Mouse (Mus musculus) right cerebral cortex, postnatal 25 days (tissue): ENCODE data around the gene Cryba4.

ENCODE experiments used
- DNase-seq: peaks from one replicate; pipeline ENCODE4 v3.0.0; 2022

The Cryba4 gene

DNA sequence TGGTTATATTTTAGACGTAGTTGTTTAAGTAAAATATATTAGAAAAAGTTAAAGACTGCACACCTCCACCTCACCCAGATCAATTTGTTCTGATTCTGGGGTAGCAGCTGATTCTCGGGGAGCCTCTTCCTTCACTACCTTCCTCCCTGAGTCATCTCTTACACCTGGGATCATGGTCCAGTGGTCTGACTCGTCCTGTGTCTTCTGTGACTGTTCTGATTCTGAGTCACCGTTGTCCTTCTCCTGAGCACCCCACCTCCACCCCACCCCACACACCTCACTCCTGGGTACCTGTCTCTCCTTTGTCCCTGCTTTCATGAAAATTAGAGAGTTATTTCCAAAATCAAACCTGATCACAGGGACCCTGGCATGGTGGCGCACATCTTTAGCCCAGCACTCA, 12.8 kb upstream of the Cryba4 start:
- DNase-seq: no peak

DNA sequence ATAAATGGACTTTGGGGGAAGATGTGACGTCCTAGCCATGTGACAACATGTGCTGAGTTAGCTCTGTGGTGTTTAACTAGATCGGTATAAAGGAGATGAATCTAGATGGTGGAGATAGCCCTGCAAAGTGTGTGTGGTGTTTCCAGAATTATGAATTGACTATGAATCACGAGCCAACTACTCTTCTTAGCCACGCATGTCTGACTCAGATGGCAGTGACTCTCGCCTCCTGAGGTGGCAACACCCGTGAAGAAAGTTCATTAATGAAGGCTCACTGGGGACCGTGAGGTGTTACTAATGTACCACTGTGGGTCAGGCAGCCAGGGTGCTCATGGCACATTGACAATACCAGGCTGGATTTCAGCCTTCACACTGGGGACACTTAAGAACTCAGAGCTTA, 11.8 kb upstream of the Cryba4 start:
- no peak for DNase-seq

- DNase-seq: no peak
Observed at GRCm38 (mm10) chr5:112260818-112261217, 8.5 kb upstream of the Cryba4 start.

- no peak for DNase-seq
Observed at GRCm38 (mm10) chr5:112259862-112260650, 7.7 kb upstream of the Cryba4 start.

- DNase-seq: no peak
Observed at GRCm38 (mm10) chr5:112257896-112258295, 5.6 kb upstream of the Cryba4 start.

GRCm38 (mm10) chr5:112256457-112256856, 4.1 kb upstream of the Cryba4 start:
- no peak for DNase-seq

GRCm38 (mm10) chr5:112255426-112255825, 3.1 kb upstream of the Cryba4 start, which contains the start of gene Crybb1:
Crybb1 (plus strand) TSS chr5:112255815.
- peak; percentile 65 for DNase-seq

DNA sequence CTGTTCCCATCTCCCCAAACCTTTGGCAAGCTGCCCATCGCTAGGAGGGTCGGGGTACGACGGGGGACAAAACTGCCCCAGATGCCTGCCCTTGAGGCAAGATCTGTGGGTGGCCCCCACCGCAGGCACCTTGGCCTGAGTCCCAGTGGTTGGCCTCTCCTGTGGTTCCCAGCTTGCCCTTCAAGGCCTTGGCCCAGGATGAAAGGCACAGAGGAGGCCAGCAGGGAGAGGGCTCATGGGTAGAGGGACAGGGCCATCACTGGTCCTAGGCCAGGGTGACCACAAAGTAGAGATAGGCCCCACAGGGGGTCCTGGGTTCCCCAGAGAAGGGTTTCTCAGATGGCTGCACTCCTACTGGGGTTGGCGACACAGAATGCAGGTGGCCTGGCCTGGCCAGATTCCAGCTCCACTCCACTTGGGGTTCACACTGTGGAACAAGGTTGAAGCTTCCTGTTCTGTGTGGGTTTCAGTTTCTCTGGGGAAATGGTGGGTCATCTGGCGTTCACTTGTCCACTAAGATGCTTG, 2.0 kb upstream of the Cryba4 start:
- DNase-seq: peak; percentile 51

- DNase-seq: no peak
Observed at GRCm38 (mm10) chr5:112253169-112253568, 851 bp upstream of the Cryba4 start.

GRCm38 (mm10) chr5:112249106-112249505, 3.2 kb downstream of the Cryba4 start:
- DNase-seq: no peak

GRCm38 (mm10) chr5:112247399-112247798, 4.9 kb downstream of the Cryba4 start:
- DNase-seq: no peak

GRCm38 (mm10) chr5:112244890-112245615, 7.3 kb downstream of the Cryba4 start:
- no peak for DNase-seq

DNA sequence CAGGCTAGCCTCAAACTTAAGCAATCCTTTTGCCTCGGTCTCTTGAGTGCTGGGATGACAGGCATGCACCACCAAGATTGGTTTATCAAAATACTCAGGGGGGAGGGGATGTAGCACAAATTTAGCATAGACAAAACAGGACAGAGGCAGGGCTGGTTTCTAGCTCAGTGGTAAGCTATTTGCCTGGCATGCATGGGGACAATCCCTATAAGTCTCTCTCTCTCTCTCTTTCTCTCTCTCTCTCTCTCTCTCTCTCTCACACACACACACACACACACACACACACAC, 8.1 kb downstream of the Cryba4 start:
- DNase-seq: no peak

DNA sequence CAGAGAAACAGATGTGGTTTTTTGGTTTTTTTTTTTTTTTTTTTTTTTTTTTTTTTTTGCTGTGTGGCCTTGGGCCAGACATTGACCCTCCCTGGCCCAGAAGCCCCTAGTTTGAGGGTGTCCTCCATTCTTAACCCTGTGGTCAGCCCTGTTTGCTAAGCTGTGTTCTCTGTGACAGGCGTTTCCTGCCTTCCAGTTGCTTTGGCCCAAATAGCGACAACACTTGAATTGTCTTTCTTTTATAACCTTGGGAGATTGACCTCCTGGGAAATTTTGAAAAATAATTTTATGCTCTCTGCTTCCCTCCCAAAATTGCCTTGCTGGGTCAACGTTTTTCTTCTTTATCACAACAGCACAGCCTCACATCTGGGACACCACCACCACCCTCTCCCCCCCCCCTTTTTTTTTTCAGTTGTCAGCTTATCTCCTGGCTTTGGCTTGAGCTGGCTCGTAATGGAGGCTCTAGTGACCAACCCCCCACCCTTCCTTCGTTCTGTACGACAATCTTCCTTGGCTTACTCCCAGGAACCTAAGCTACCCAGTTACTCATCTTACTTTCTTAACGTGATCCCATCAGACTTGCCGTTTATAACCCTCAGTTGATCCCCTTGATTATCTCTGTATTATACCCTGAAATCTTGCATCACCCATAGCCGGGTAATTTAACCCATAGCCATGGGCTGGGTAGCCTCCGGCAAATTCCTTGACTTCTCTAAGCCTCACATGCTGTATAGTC, 8.6 kb downstream of the Cryba4 start:
- DNase-seq: no peak

GRCm38 (mm10) chr5:112243041-112243440, 9.3 kb downstream of the Cryba4 start:
- no peak for DNase-seq

DNA sequence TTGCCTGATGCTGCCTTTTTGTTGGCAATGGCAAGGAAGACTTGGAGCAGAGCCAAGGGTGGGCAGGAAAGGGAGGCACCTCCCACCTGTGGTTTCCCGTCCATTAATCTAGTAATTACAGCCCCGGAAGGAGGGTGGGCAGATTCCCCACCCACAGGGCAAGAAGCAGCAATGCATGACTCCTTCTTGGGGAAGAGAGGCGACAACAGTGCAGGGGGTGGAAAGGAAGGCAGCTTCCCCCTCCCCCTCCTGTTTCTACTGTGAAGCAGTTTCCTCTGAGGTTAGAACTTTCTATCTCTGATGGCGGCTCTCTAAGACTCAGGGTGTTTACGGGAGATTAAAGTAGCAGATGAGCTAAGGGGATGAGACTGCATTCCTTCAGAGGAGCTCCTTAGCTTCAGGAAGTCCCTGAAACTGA, 9.9 kb downstream of the Cryba4 start:
- DNase-seq: no peak

DNA sequence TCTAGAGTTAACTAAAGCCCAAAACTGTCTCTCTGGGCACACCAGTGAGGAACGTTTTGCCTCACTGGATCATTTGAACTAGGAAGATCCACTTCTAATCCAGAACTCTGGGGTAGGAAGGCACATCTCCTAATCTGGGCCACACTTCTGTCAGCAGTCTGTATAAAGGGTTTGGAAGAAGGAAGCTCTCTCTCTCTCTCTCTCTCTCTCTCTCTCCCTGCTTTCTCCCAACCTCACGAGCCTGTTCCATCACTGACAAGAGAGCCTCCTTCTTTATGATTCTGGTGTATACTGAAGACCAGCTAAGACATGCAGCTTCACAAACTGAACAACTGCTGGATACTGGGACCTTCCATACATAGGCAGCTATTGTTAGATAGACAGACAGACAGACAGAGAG, 10.5 kb downstream of the Cryba4 start:
- no peak for DNase-seq

- DNase-seq: peak; percentile 82
Observed at GRCm38 (mm10) chr5:112240761-112241160, 11.6 kb downstream of the Cryba4 start.

DNA sequence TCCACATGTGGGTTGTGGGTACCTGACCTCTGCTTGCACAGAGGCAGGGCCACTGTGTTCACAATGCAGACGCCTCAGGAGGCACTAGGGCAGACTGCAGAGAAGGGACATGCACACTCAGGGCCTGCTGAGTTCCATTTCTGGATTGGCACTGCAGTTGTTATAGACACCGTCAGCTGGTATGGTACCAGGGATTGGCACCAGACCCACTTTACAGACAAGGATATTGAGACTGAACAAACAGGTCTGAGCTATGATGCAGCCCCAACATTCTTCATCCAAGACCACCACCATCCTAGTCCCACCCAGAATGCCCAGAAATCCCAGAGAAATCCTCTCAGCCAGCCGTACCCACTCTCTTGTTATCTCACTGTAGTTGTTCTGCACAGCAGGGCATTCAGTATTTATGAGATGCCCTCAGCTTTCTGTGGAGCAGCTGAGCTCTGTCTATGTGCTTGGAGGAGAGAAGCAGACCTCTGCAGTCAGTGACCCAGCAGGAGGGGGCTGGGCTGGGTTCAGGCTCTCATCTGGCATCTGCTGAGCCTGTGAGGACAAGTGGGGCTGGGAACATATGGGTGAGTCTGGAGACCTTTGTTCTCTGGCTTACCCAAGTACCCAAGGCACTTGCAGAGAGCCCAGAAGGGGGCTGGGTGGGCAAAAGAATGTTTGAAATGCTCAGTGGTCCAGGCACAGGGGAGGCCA, 13.4 kb downstream of the Cryba4 start:
- no peak for DNase-seq

DNA sequence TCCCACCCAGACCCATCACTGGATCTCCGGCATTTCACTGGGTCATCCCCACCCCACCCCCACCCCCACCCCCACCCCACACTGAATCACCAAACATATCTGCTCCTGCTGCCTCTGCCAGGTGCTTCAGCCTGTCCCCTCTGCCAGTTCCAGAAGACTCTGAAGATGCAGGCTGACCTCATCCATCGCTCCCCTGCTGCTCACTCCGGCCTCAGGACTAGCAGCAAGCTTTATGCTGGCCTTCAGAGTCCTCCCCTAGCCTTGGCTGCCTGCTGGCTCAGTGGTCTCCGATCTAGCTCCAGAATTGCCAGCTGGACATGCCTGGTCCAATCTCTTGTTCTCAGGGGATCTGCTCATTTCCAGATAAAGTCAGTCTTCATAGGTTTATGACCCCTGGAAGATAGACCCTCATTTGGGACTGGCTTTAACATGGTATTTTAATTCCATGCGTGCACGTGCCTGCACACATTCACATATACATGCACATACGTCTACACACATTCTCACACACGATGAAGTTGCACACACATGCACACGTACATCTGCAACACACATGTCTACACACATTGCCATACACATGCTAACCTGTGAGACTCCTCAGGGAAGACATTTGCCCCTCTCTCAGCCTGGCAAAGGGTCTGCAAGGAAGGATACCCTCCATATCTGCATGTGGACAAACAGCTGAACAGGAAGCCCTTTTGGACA, 14.3 kb downstream of the Cryba4 start:
- no peak for DNase-seq

DNA sequence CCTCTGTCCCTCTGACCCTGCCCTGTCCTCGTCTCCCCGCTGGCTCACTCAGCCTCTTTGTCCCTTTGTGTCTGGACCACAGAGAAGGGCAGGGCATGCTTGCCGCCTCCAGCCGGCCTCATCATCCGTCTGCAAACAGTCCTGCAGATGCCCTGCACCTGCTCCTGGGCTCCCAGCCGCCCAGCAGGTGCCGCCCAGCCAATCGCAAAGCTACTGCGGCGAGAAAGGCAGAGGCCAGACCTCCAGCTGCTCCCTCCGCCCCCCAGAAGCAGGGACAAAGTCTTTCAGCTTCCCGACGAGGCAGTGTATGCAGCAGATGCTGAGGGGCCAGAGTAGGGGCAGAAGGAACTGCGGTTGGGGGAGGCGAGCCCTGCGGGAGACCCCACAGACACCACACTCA, 14.9 kb downstream of the Cryba4 start:
- DNase-seq: no peak

- no peak for DNase-seq
Observed at GRCm38 (mm10) chr5:112236631-112237030, 15.7 kb downstream of the Cryba4 start.
